Mouse (Mus musculus): Measurements from ENCODE around the gene Dnajc9. TPM values are rescaled to one million over a fixed set of nuclear protein-coding genes. Genes with fewer than 3 reads are reported as not detected.

The Dnajc9 gene
- polyA plus RNA-seq, 1 experiment from 2014 or later = 238 TPM

DNA sequence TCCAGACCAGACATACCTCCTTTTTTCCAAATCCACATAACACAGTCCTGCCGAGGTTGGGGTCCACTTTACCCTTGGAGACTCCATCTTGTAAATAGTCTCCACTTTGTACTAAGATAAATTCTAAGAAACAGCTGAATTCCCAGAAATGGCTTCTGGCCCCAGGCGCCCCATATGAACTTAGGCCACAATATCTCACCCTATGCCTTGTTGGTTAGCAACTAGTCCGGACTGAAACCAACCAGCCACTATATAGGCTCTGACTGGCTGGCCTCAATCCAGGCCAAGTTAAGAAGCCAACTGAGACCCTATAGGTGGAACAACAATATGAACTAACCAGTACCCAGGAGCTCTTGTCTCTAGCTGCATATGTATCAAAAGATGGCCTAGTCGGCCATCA lies 3.6 kb upstream of the Dnajc9 start:
- no peaks in the 10 kb centered on the region for H3K27me3 ChIP-seq
- H3K36me3 ChIP-seq = peaks cover 14% of the 10 kb centered on the region
- no peak overlapping the region for H3K27ac ChIP-seq
- no peak overlapping the region; the same call in 1 of the 2 replicates for H3K4me3 ChIP-seq
- no peaks in the 10 kb centered on the region for H3K9me3 ChIP-seq
- no peak for ATAC-seq (ENCODE audit: insufficient number of reproducible peaks, insufficient read depth, low FRiP score, low TSS enrichment)
- H3K9ac ChIP-seq = no peak overlapping the region
- peak overlapping the region; percentile 57; the same call in 1 of the 2 replicates for H3K4me2 ChIP-seq (replicated peaks)
- H3K4me1 ChIP-seq = peaks cover 10% of the 10 kb centered on the region
- 81% methylated on average over 4 of the region's 4 CpGs for WGBS

DNA sequence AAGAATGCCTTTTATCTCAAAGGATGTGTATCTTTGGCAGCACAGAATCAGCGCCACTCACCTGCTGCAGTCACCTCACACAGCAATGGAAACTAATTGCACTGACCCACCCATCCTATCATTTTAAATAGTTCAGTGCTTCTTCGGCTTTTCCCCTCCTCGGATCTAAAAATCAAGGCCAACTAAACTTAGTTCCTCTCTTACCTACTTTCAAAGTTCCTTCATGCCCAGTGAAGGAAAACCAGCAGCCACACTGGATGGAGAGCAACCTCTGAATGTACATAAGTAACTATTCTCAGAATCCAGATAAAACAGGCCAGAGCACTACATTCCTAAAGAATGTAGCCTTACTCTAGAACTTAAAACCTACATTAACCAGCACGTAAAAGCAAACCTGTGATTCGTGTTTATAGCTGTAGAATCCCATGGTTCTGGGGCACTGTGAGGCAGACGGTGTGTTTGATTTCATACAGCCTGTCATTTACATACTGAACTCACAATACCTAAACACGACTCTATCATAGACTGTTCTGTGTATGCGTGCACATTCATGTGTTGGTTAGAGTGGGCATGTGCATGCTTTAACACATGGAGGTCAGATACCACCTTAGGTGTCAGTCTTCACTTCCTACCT lies 853 bp upstream of the Dnajc9 start:
- Histone ChIP-seq H3K9ac (peak overlapping the region; percentile 56), H3K4me2 (replicated peaks) (peak overlapping the region; percentile 69), H3K4me1 (peaks cover 30% of the 10 kb centered on the region), H3K27ac (0 out of 2 replicates have a peak overlapping the region, but pooled peaks have one; percentile 86), H3K27me3 (no peaks in the 10 kb centered on the region), H3K4me3 (peak overlapping the region; percentile 86), H3K9me3 (no peaks in the 10 kb centered on the region), H3K36me3 (peaks cover 27% of the 10 kb centered on the region)
- WGBS = 84% methylated on average over 8 of the region's 8 CpGs
- no peak for ATAC-seq (ENCODE audit: insufficient number of reproducible peaks, insufficient read depth, low FRiP score, low TSS enrichment)

DNA sequence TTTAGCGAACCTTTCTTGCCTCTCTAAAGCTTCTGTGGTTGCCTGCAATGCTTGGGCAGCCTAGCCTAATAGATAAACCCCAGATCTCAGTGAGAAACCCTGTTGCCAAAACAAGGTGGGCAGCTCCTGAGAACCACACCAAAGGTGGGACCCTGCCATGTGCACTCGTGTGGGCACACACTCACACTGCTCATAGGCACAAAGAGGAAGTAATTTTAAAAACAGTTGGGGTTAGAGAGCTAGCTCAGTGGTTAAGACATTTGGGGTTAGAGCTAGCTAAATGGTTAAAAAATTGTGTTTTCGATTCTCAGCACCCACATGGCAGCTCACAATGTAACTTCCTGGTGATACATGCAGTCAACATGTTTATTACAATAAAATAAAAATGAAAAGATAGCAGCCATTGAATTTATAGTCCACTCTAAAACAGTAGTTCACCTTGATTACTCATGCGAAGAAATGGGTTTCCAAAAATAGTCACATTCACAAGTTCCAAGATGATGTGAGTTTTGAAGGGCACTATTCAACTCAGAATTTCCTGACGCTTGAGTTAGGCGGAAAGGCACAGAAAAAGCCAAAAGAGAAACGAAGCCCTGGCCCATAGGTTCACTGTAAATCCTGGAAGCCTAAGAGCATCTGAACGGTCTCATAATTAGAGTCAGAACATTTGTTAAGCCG lies 8.8 kb downstream of the Dnajc9 start:
- Histone ChIP-seq H3K4me1 (no peaks in the 10 kb centered on the region), H3K9me3 (no peaks in the 10 kb centered on the region), H3K4me3 (no peak overlapping the region), H3K36me3 (peaks cover 44% of the 10 kb centered on the region), H3K9ac (no peak overlapping the region), H3K27me3 (no peaks in the 10 kb centered on the region), H3K27ac (no peak overlapping the region), H3K4me2 (replicated peaks) (no peak overlapping the region)
- no peak for ATAC-seq (ENCODE audit: insufficient number of reproducible peaks, insufficient read depth, low FRiP score, low TSS enrichment)
- WGBS = 88% methylated on average over 9 of the region's 9 CpGs

DNA sequence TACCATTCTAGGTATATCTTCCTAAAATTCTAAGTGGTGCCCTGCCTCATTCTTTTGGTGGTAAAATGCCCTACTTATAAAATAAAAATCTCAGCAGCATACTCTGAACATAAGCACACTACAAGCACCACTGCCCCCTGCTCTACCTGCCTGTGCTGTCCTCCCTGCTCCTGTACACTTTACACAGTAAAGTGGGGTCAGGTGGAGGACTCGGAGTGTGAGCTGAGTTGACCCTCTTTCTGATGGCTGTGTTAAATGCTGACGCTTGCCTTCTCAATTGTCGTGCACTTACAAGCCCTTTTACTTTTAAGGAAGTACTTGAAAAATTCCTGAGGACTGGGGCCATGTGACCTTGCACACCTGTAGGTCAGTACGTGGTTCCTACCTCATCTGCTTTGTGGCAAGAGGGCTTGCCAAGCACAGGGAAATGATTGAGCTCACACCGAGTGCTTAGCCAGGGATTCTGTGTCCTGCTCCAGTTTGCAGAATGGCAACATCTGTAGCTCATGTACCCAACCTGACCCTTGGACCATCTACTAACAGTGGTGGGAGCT lies 9.5 kb downstream of the Dnajc9 start:
- H3K9ac ChIP-seq = no peak overlapping the region
- 83% methylated on average over 5 of the region's 5 CpGs for WGBS
- H3K36me3 ChIP-seq = peaks cover 37% of the 10 kb centered on the region
- no peak for ATAC-seq (ENCODE audit: insufficient number of reproducible peaks, insufficient read depth, low FRiP score, low TSS enrichment)
- H3K9me3 ChIP-seq = no peaks in the 10 kb centered on the region
- no peak overlapping the region for H3K27ac ChIP-seq
- H3K27me3 ChIP-seq = no peaks in the 10 kb centered on the region
- no peaks in the 10 kb centered on the region for H3K4me1 ChIP-seq
- no peak overlapping the region for H3K4me3 ChIP-seq
- no peak overlapping the region for H3K4me2 ChIP-seq (replicated peaks)

DNA sequence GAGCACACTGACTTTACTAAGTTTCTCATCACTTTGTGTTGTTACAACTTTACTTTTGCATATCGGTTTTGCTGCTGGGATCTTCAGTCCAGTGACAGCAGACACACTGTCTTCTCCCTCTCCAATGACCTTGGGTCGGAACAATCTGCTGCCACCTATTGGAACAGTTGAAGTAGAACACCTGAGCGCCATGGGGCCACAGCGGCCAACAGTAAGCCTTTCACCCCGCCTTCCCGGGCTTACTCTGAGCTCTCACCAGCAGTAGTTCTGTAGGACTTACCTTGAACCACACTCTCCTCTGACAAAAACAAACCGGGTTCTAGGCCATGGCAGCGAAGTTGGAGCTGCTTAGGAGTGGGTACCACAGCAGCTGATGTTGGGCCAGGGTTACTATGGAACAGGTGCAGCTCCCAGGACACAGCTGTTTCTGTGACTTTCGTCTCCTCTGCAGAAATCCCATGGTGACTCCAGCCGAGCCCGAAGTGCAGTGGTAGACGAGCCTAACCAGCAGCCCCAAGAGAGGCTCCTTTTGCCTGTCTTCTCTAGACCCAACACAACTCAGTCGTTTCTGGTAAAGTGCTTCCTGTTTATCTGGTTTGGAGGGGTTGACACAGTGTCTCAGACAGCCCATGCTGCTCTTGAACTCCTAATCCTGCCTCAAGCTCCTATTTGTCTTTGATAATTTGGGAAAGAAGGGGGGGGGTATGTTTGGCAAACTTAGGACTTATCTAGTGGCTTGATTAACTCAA lies 10.2 kb downstream of the Dnajc9 start:
- Histone ChIP-seq H3K27me3 (no peaks in the 10 kb centered on the region), H3K9ac (no peak overlapping the region), H3K4me2 (replicated peaks) (no peak overlapping the region), H3K4me1 (no peaks in the 10 kb centered on the region), H3K36me3 (peaks cover 35% of the 10 kb centered on the region), H3K27ac (no peak overlapping the region), H3K9me3 (no peaks in the 10 kb centered on the region), H3K4me3 (no peak overlapping the region)
- 40% methylated on average over 13 of the region's 13 CpGs for WGBS
- no peak for ATAC-seq (ENCODE audit: insufficient number of reproducible peaks, insufficient read depth, low FRiP score, low TSS enrichment)

DNA sequence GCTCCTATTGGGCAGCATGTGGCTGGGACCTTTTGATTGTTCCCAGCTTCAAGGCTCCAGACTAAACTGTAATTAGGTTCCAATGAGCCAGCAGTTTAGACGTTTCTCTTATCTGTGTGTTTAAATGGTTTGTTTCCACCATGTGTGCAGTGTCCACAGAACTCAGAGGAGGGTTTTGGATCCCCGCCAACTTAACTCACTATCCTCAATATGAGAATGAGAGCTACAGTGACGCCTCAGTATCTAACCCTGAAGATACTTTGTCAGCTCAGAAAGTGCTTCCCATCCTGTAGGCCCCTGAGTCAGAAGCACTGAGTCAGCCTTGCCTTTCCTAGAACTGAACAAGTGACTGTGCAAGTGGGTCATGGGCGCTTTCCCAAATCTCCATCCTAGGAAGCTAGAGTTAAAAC lies 11.6 kb downstream of the Dnajc9 start:
- H3K36me3 ChIP-seq = peaks cover 34% of the 10 kb centered on the region
- WGBS = 82% methylated on average over 4 of the region's 4 CpGs

DNA sequence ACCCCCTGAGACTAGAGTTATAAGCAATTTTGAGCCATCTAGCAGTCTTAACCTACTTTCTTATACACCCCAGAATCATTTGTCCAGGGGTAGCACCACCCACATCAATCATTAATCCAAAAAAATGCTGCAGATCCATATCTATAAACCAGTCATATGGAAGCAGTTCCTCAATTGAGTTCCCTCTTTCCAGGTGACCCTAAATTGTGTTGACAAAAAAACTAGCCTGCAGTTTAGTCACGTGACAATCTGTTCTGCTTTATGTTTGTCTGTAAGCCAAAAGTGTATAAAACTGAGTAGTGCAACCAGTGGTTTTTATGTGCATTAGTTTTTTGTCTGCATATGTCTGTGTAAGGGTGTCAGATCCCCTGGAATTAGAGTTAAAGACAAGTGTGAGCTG lies 16.9 kb downstream of the Dnajc9 start:
- WGBS = 88% methylated on average over 1 of the region's 1 CpGs
- Histone ChIP-seq H3K9ac (no peak overlapping the region), H3K27me3 (no peaks in the 10 kb centered on the region), H3K4me1 (no peaks in the 10 kb centered on the region), H3K27ac (no peak overlapping the region), H3K9me3 (no peaks in the 10 kb centered on the region), H3K4me3 (no peak overlapping the region), H3K36me3 (peaks cover 55% of the 10 kb centered on the region), H3K4me2 (replicated peaks) (no peak overlapping the region)
- ATAC-seq (ENCODE audit: insufficient number of reproducible peaks, insufficient read depth, low FRiP score, low TSS enrichment) = no peak

More for the DNA sequence above, 11.6 kb downstream of the Dnajc9 start:
- Histone ChIP-seq H3K4me2 (replicated peaks) (no peak overlapping the region), H3K4me3 (no peak overlapping the region), H3K9me3 (no peaks in the 10 kb centered on the region), H3K27ac (no peak overlapping the region), H3K9ac (no peak overlapping the region), H3K27me3 (no peaks in the 10 kb centered on the region), H3K4me1 (no peaks in the 10 kb centered on the region)
- no peak for ATAC-seq (ENCODE audit: insufficient number of reproducible peaks, insufficient read depth, low FRiP score, low TSS enrichment)

DNA sequence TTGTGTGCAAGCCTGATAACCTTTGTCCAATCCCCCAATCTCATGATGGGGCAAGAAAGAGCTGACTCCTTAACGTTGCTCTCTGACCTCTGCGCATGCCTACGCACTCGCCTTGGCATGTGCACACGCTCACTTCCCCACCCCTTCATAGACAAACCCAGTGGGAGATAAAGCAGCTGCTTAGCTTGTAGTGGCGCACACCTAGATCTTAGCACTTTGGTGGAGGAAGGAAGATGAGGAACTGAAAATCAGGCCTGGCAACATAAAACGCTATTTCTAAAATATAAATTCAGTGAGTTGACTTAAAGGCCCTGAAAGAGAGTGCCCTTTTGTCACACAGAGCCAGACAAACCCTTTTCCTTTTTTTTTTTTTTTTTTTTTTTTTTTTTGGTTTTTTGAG lies 17.9 kb downstream of the Dnajc9 start:
- ATAC-seq (ENCODE audit: insufficient number of reproducible peaks, insufficient read depth, low FRiP score, low TSS enrichment) = no peak
- WGBS = 88% methylated on average over 7 of the region's 7 CpGs
- H3K4me1 ChIP-seq = no peaks in the 10 kb centered on the region
- H3K36me3 ChIP-seq = peaks cover 47% of the 10 kb centered on the region
- H3K4me3 ChIP-seq = no peak overlapping the region
- H3K9me3 ChIP-seq = no peaks in the 10 kb centered on the region
- H3K9ac ChIP-seq = no peak overlapping the region
- no peaks in the 10 kb centered on the region for H3K27me3 ChIP-seq
- H3K27ac ChIP-seq = no peak overlapping the region
- no peak overlapping the region for H3K4me2 ChIP-seq (replicated peaks)

DNA sequence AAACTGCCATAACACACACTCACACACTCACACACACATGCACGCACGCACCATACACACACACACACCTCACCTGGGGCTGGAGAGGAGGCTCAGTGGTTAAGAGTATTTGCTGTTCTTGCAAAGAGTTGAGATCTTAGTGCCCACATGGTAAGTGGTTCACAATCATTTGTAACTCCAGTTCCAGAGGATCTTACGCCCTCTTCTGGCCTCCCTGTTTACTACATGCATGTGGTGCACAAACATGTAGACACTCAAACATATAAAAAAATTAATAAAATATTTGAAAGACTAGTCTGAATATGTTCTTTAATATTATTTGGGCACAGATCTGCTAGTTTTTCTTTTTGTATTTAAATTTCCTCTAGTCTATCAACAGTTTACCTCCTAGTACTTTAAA lies 20.4 kb downstream of the Dnajc9 start:
- H3K27me3 ChIP-seq = no peaks in the 10 kb centered on the region
- ATAC-seq (ENCODE audit: insufficient number of reproducible peaks, insufficient read depth, low FRiP score, low TSS enrichment) = no peak
- H3K4me3 ChIP-seq = no peak overlapping the region
- no peak overlapping the region for H3K9ac ChIP-seq
- H3K4me1 ChIP-seq = no peaks in the 10 kb centered on the region
- WGBS = 95% methylated on average over 3 of the region's 3 CpGs
- no peaks in the 10 kb centered on the region for H3K9me3 ChIP-seq
- H3K27ac ChIP-seq = no peak overlapping the region
- H3K4me2 ChIP-seq (replicated peaks) = no peak overlapping the region
- peaks cover 51% of the 10 kb centered on the region for H3K36me3 ChIP-seq

DNA sequence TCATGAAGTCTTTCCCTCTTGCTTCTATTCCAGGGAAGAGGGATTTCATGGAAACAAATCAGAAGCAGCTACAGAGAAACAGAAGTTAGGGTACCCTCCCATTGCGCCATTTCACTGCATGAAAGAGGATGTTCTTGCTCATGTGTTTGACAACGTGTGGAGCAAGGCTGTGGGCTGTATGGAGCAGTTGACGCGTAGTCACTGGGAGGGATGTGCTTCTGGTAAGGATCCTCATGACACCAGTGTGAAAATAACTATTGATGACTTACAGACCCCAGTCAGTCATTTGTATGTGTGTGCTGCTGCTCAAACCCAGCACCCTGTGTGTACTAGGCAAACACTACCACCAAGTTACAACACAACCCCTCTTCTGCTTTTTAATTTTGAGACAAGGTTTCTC lies 25.5 kb downstream of the Dnajc9 start:
- 95% methylated on average over 4 of the region's 4 CpGs for WGBS
- peaks cover 63% of the 10 kb centered on the region for H3K36me3 ChIP-seq

DNA sequence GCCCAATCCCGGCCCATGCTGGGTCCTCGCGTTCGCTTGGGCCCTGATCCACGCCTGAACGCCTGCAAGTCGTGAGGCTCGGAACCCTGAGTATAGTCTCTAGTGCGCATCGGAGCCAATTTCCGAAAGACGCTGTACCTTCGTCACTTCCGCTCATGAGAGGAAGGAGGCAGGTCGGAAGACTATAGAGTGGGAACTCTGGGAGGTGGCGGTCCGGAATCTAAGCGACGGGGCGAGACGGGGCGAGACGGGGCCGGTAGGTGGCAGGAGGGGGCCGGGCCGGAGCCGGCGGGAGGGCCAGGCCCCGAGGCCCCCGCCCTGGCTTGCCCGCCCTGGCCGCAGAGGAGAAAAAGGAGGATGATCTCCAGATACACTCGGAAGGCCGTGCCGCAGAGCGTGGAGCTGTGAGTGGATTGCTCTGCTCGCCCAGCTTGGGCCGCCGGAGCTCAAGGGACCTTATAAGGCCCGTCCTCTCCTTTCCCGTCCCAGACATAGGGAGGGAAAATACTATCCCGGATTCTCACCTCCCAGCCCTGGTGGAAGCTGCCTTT lies 40.6 kb downstream of the Dnajc9 start, which contains the start of the genes Ecd and Fam149b:
TSS of gene Ecd (minus strand) at position 131 of the 551 bp plus-strand sequence.
TSS of gene Fam149b (plus strand) at position 172 of the 551 bp plus-strand sequence.
- under 1% methylated on average over 42 of the region's 42 CpGs for WGBS
- peak within 1 kb of the TSS; percentile 72 for H3K27ac ChIP-seq
- peak within 1 kb of the TSS; percentile 72 for H3K4me3 ChIP-seq
- H3K36me3 ChIP-seq = peaks cover 23% of the 10 kb centered on the region
- peak within 1 kb of the TSS; percentile 76 for H3K4me2 ChIP-seq (replicated peaks)
- peak within 1 kb of the TSS; percentile 72 for H3K9ac ChIP-seq
- H3K27me3 ChIP-seq = no peaks in the 10 kb centered on the region
- peaks cover 16% of the 10 kb centered on the region for H3K4me1 ChIP-seq
- H3K9me3 ChIP-seq = no peaks in the 10 kb centered on the region
- peak; percentile 97 for ATAC-seq (ENCODE audit: insufficient number of reproducible peaks, insufficient read depth, low FRiP score, low TSS enrichment)

More for the DNA sequence above, 25.5 kb downstream of the Dnajc9 start:
- Histone ChIP-seq H3K4me2 (replicated peaks) (no peak overlapping the region), H3K9ac (no peak overlapping the region), H3K4me3 (no peak overlapping the region), H3K4me1 (no peaks in the 10 kb centered on the region), H3K9me3 (no peaks in the 10 kb centered on the region), H3K27ac (no peak overlapping the region), H3K27me3 (no peaks in the 10 kb centered on the region)
- no peak for ATAC-seq (ENCODE audit: insufficient number of reproducible peaks, insufficient read depth, low FRiP score, low TSS enrichment)
